Mouse (Mus musculus) Patski (cell line): ENCODE measurements around the gene Prc1. TPM values are rescaled to one million over a fixed set of nuclear protein-coding genes. Genes with fewer than 3 reads are reported as not detected.

ENCODE experiments used
- ATAC-seq: fragments of 100-300 bp; one replicate; pipeline ENCODE4 v1.8.0; 2021
- CTCF ChIA-PET: fragments of 350-600 bp; sonication (Branson Sonifier 250); formaldehyde crosslinking; loops from one replicate; lab custom pipeline; 2022; ENCODE audit warnings: inconsistent platforms; lab: Charles Lee
- POLR2A ChIA-PET: fragments of 350-600 bp; sonication (Branson Sonifier 250); formaldehyde crosslinking; loops from one replicate; lab custom pipeline; 2022; ENCODE audit warnings: antibody characterized with exemption, inconsistent platforms; lab: Charles Lee
- DNase-seq: peaks from one replicate; pipeline ENCODE4 v3.0.0-alpha.2; 2011; ENCODE audit warnings: low read depth, low spot score
- H3K27me3 ChIP-seq: fragments of 371-371 bp; one replicate; pipeline ENCODE4 v1.5.1; 2021
- CTCF ChIP-seq: fragments of 100-300 bp; IDR thresholded peaks from one replicate; pipeline ENCODE4 v1.5.1; 2021
- in situ Hi-C: fragments of 300-500 bp; cut with MboI; formaldehyde crosslinking; loops from 3 replicates; pipeline ENCODE4 v1.11.1; 2018; ENCODE audit warnings: low pct_unique_long_range_greater_than_20kb, mixed read lengths
- polyA plus RNA-seq: library from polyadenylated mRNA; unstranded; gene quantifications from one replicate; pipeline ENCODE4 v1.2.3, GENCODE M21; 2021

The Prc1 gene
- polyA plus RNA-seq, 1 experiment from 2014 or later, result 93.8 TPM

- no peak for DNase-seq
- in situ Hi-C loops, result no loop called here
- ChIA-PET CTCF (interaction anchor here (1.0 to 1.5 kb wide), 5 partner anchors 15 to 145 kb away, joined by 3 to 7 read pairs (median 3); partner anchors contain the start of gene Ttll13), POLR2A (interaction anchor here (0.7 to 1.5 kb wide), 6 partner anchors 9 to 63 kb away, joined by 3 read pairs; no protein-coding TSS in a partner anchor)
- no peak for TF ChIP-seq CTCF
- no peaks in the 10 kb centered on the region for H3K27me3 ChIP-seq
- peak; percentile 17 for ATAC-seq
Measured at GRCm38 (mm10) chr7:80261372-80261990, 32.8 kb upstream of the Prc1 start.

DNA sequence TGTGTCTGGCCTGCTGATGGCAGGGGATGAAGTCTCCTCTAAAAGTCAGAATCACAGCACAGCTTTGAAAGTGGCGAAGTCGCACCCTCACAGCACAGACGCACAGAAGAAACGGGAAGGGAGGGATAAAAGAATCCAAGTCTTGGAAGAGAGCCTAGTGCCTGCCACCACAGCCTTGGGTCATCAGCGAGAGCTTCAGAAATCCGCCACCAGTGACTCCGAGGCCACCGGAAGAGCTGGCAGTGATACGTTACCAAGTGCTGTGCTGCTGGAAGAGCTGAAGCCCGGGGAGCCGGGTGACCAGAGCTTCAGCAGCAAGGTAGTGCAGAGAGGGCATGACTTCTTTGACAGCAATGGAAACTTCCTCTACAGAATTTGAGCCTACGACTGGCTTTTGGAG lies 29.6 kb upstream of the Prc1 start:
- ChIA-PET CTCF (no interaction called here), POLR2A (no interaction called here)
- no peak for DNase-seq
- ATAC-seq, result no peak
- TF ChIP-seq CTCF, result no peak
- no peaks in the 10 kb centered on the region for H3K27me3 ChIP-seq
- in situ Hi-C loops, result no loop called here

- no peak for TF ChIP-seq CTCF
- DNase-seq (no peak), ATAC-seq (no peak)
- no peaks in the 10 kb centered on the region for H3K27me3 ChIP-seq
- in situ Hi-C loops, result no loop called here
- POLR2A ChIA-PET, result no interaction called here
- CTCF ChIA-PET, result no interaction called here
Measured at GRCm38 (mm10) chr7:80267764-80268163, 26.5 kb upstream of the Prc1 start.

- DNase-seq, result peak; percentile 69
- POLR2A ChIA-PET, result interaction anchor here (0.7 to 2.0 kb wide), 2 partner anchors 10 to 107 kb away, joined by 5 read pairs; no protein-coding TSS in a partner anchor
- peak; percentile 76 for ATAC-seq
- H3K27me3 ChIP-seq, result no peaks in the 10 kb centered on the region
- no peak for TF ChIP-seq CTCF
- CTCF ChIA-PET, result interaction anchor here (0.7 to 1.9 kb wide), 5 partner anchors 14 to 135 kb away, joined by 3 to 5 read pairs (median 3); partner anchors contain the start of gene Ttll13
- in situ Hi-C loops, result no loop called here
Measured at GRCm38 (mm10) chr7:80268897-80269750, 25.1 kb upstream of the Prc1 start, which contains the start of gene Vps33b. Gene Vps33b (plus strand): TSS chr7:80269649.

- ChIA-PET CTCF (interaction anchor here (0.7 to 1.9 kb wide), 3 partner anchors 19 to 136 kb away, joined by 3 to 5 read pairs (median 4); no protein-coding TSS in a partner anchor), POLR2A (interaction anchor here (0.6 to 2.0 kb wide), 2 partner anchors 9 to 11 kb away, joined by 3 to 5 read pairs; partner anchors contain the start of gene Ngrn)
- in situ Hi-C loops, result no loop called here
Measured at GRCm38 (mm10) chr7:80269751-80270255, 24.4 kb upstream of the Prc1 start.

DNA sequence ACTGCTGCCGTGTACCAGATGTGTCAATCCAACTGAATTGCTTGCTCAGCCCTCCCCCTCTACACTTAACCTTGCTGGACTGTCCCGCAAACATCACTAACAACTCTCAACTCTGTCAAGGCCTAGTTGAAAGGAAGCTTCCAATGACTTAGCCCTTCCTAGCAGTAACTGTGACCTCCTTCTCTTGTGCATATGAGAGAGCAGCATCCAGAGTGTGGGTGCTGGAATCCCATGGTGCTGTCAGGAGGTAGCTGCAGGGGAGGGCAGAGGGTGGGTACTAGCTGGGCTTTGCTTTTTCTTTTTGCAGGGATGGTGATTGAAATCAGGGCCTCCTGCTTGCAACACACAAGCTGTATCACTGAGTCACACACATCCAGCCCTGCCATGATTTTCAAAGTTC lies 20.8 kb upstream of the Prc1 start:
- POLR2A ChIA-PET, result no interaction called here
- in situ Hi-C loops, result no loop called here
- DNase-seq (no peak), ATAC-seq (no peak)
- no peaks in the 10 kb centered on the region for H3K27me3 ChIP-seq
- no peak for TF ChIP-seq CTCF
- CTCF ChIA-PET, result no interaction called here

More at GRCm38 (mm10) chr7:80269751-80270255, 24.4 kb upstream of the Prc1 start:
- no peak for DNase-seq
- no peaks in the 10 kb centered on the region for H3K27me3 ChIP-seq
- peak; percentile 44 for ATAC-seq
- no peak for TF ChIP-seq CTCF

DNA sequence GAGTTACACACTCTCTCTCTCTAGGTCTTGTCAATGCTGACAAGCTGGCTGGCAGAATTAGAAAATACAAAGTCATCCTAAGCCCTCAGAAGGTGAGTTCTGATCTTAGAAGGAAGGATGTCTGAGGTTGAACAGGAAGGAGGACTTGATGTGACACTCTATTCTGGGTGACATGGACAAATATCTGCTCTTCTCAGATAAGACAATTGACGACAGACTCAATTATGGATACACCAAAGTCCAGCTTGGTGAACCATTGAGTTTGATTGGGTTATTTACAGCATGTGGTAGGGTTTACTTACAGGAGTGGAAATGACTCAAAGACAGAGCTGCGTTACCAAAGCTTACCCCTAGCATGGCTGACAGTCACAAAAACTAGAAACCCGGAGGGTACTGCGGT lies 17.9 kb upstream of the Prc1 start:
- no peak for ATAC-seq
- H3K27me3 ChIP-seq, result no peaks in the 10 kb centered on the region
- in situ Hi-C loops, result no loop called here
- ChIA-PET POLR2A (no interaction called here), CTCF (no interaction called here)
- no peak for TF ChIP-seq CTCF
- DNase-seq, result no peak

DNA sequence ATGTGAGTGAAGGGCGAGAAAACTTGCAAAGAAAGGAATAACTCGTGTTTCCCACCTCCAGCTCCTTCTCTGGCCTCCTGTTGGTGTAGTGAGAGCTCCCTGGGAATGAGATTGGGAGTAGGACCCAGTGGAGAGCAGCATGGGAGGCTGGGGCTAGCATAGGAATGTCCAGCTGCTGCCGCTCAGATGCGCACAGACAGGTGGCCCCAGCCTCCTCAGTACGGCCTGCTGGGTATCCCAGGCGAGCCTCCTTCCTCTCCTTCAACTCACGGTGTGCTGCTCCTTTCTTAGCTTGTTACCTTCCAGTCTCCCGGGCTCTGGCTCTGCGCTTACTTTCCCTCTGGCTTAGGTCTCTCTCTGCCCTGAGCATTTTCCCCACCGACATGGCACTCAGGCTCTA lies 14.2 kb upstream of the Prc1 start:
- CTCF ChIA-PET, result interaction anchor here (1.1 to 2.1 kb wide), 3 partner anchors 20 to 146 kb away, joined by 3 to 4 read pairs (median 4); partner anchors contain the start of gene Hddc3
- no peaks in the 10 kb centered on the region for H3K27me3 ChIP-seq

DNA sequence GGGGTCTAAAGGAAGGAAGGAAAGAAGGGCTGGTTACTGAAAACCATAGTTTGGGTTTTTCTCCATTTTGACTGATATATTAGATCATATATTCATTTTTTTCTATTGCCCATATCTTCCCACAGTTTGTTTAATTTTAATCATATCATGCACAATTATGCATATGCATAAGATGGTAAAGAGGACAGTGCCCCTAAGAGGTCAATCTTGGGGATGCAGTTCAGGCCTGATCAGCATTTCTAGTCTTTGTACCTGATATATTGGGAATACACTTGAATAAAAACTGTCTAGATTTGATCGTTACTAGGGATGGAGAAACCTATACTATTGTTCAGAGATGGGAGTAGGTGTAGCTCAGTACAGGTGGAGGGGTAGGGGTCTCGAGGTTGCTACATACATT lies 13.3 kb upstream of the Prc1 start:
- POLR2A ChIA-PET, result no interaction called here
- in situ Hi-C loops, result no loop called here
- ATAC-seq (no peak), DNase-seq (no peak)
- H3K27me3 ChIP-seq, result no peaks in the 10 kb centered on the region
- no peak for TF ChIP-seq CTCF
- CTCF ChIA-PET, result interaction anchor here (1.1 to 2.1 kb wide), 4 partner anchors 13 to 146 kb away, joined by 3 to 6 read pairs (median 4); partner anchors contain the start of genes Hddc3 and Prc1

More for the DNA sequence above, 14.2 kb upstream of the Prc1 start:
- no peak for DNase-seq
- POLR2A ChIA-PET, result no interaction called here
- in situ Hi-C loops, result no loop called here
- ATAC-seq, result no peak
- TF ChIP-seq CTCF, result no peak

GRCm38 (mm10) chr7:80281646-80282045 lies 12.6 kb upstream of the Prc1 start:
- CTCF ChIA-PET, result interaction anchor here (1.2 to 2.1 kb wide), 3 partner anchors 12 to 147 kb away, joined by 4 to 6 read pairs (median 4); partner anchors contain the start of genes Ngrn and Prc1
- TF ChIP-seq CTCF, result no peak
- in situ Hi-C loops, result no loop called here
- POLR2A ChIA-PET, result no interaction called here
- ATAC-seq, result no peak
- no peaks in the 10 kb centered on the region for H3K27me3 ChIP-seq
- DNase-seq, result no peak
